Mouse (Mus musculus) embryonic facial prominence, embryonic 11.5 days (tissue): ENCODE data around the gene Asic2. TPM values are rescaled to one million over a fixed set of nuclear protein-coding genes. Genes with fewer than 3 reads are reported as not detected.

ENCODE experiments used
- ATAC-seq: fragments of 200-750 bp; cut with Nextera tagmentation; replicated peaks from 2 replicates; pipeline ENCODE4 v1.8.0; 2017; ENCODE audit warnings: low read depth; ENCODE audit not compliant: insufficient number of reproducible peaks, low FRiP score, low TSS enrichment
- DNase-seq: peaks from one replicate; pipeline ENCODE4 v3.0.0-alpha.2; 2015; ENCODE audit warnings: low spot score
- H3K27ac ChIP-seq: fragments of 300-500 bp; sonication (generic); replicated peaks from 2 replicates; pipeline ENCODE4 v1.5.1; 2014; ENCODE audit warnings: mild to moderate bottlenecking, low read depth, low read length, control low read depth
- H3K27me3 ChIP-seq: fragments of 300-500 bp; sonication (generic); 2 replicates; pipeline ENCODE4 v1.6.1; 2014; ENCODE audit warnings: mild to moderate bottlenecking, low read length, moderate library complexity, mixed read lengths; ENCODE audit not compliant: control insufficient read depth, insufficient read depth
- H3K36me3 ChIP-seq: fragments of 300-500 bp; sonication (generic); replicated peaks from 2 replicates; pipeline ENCODE4 v1.6.1; 2014; ENCODE audit warnings: low read depth, mild to moderate bottlenecking, low read length, moderate library complexity, mixed read lengths; ENCODE audit not compliant: control insufficient read depth, insufficient read depth
- H3K4me1 ChIP-seq: fragments of 300-500 bp; sonication (generic); 2 replicates; pipeline ENCODE4 v1.6.1; 2014; ENCODE audit warnings: low read length, mixed read lengths; ENCODE audit not compliant: control insufficient read depth, insufficient read depth
- H3K4me2 ChIP-seq: fragments of 300-500 bp; sonication (generic); 2 replicates; pipeline ENCODE4 v1.6.1; 2014; ENCODE audit warnings: low read depth, mild to moderate bottlenecking, control low read depth, low read length, moderate library complexity
- H3K4me3 ChIP-seq: fragments of 300-500 bp; sonication (generic); 2 replicates; pipeline ENCODE4 v1.5.1; 2014; ENCODE audit warnings: low read depth, low read length, control low read depth
- H3K9ac ChIP-seq: fragments of 300-500 bp; sonication (generic); replicated peaks from 2 replicates; pipeline ENCODE4 v1.6.1; 2014; ENCODE audit warnings: mild to moderate bottlenecking, control low read depth, low read length
- H3K9me3 ChIP-seq: fragments of 300-500 bp; sonication (generic); replicated peaks from 2 replicates; pipeline ENCODE4 v1.6.1; 2016; ENCODE audit warnings: mild to moderate bottlenecking, low read length, inconsistent platforms, mixed read lengths; ENCODE audit not compliant: control insufficient read depth
- WGBS: fragments of 180-500 bp; shearing (Covaris S2); extraction: QIAGEN DNeasy Blood & Tissue Kit; methylation state at CpG from one replicate; pipeline ENCODE4 v1.1.7; 2014; 5-methylcytosine and 5-hydroxymethylcytosine counted together
- polyA plus RNA-seq: library from polyadenylated mRNA; unstranded; fragments of >200 nt; fragmentation: Nextera tagmentation; extraction: Ambion mirVana; gene quantifications from 2 replicates; pipeline ENCODE4 v1.2.1, GENCODE M21; 2014

Gene Asic2
- polyA plus RNA-seq, 1 experiment from 2014 or later, result 0.46 TPM

DNA sequence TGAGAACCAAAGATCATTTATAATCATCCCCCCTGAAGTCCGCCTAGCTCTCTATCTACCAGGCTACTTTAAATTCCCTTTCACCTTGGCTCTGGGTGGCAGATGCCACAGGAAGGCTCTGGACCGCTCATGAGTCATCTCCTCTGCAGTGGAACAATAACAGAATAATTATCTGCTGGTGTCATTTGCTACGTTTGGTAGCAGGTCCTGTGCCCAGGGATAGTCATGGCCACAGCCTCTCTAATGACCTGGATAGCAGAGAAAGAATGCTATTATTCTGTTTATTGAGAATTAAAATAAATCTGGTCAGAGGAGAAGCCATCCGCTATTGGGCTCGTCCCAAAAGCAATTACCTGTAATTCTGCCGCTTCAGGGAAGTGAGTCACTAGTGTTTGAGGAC lies 425.1 kb downstream of the Asic2 start:
- ATAC-seq (no peak), DNase-seq (no peak)
- Histone ChIP-seq H3K4me3 (no peak overlapping the region), H3K4me1 (no peaks in the 10 kb centered on the region), H3K4me2 (no peak overlapping the region), H3K27ac (no peak overlapping the region), H3K9ac (no peak overlapping the region), H3K9me3 (no peaks in the 10 kb centered on the region), H3K36me3 (no peaks in the 10 kb centered on the region), H3K27me3 (no peaks in the 10 kb centered on the region)
- WGBS, result 79% methylated on average over 6 of the region's 6 CpGs

- 73% methylated on average over 4 of the region's 4 CpGs for WGBS
- no peak for DNase-seq
- no peak; the same call in 1 of the 2 replicates for ATAC-seq
Observed at GRCm38 (mm10) chr11:81535121-81535717, 433.0 kb downstream of the Asic2 start.

GRCm38 (mm10) chr11:81534686-81535085 lies 433.6 kb downstream of the Asic2 start:
- Histone ChIP-seq H3K4me1 (no peaks in the 10 kb centered on the region), H3K9me3 (no peaks in the 10 kb centered on the region), H3K27me3 (no peaks in the 10 kb centered on the region), H3K36me3 (no peaks in the 10 kb centered on the region), H3K4me2 (no peak overlapping the region), H3K27ac (no peak overlapping the region), H3K4me3 (no peak overlapping the region), H3K9ac (no peak overlapping the region)
- ATAC-seq, result no peak
- 19% methylated on average over 5 of the region's 5 CpGs for WGBS
- DNase-seq, result peak; percentile 72

More at GRCm38 (mm10) chr11:81535121-81535717, 433.0 kb downstream of the Asic2 start:
- H3K9me3 ChIP-seq, result no peaks in the 10 kb centered on the region
- no peak overlapping the region for H3K4me3 ChIP-seq
- no peak overlapping the region for H3K4me2 ChIP-seq
- H3K4me1 ChIP-seq, result no peaks in the 10 kb centered on the region
- H3K27ac ChIP-seq, result no peak overlapping the region
- H3K9ac ChIP-seq, result no peak overlapping the region
- H3K27me3 ChIP-seq, result no peaks in the 10 kb centered on the region
- no peaks in the 10 kb centered on the region for H3K36me3 ChIP-seq

DNA sequence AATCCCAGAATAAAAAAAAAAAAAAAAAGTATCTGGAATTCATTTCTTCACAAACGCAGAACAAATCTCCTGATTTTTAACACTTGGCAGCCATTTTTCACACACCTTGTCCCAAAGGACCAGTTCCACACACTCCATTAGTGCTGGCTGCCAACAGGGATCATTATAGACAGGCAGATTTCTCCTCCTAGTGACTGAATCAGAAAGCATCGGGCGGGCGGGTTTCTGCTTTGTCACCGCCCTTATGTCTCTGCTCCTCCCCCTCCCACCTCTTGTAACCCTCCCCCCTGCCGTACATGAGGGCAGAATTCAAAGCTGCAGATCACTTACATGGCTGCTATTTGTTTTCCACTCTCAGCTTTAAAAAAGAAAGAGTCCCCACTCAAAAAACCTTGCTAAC lies 436.4 kb downstream of the Asic2 start:
- peak; percentile 71 for DNase-seq
- no peak overlapping the region for H3K27ac ChIP-seq
- 6% methylated on average over 6 of the region's 6 CpGs for WGBS
- H3K9ac ChIP-seq, result no peak overlapping the region
- no peaks in the 10 kb centered on the region for H3K36me3 ChIP-seq
- no peak overlapping the region for H3K4me2 ChIP-seq
- no peak overlapping the region for H3K4me3 ChIP-seq
- peak; percentile 70 for ATAC-seq
- H3K4me1 ChIP-seq, result no peaks in the 10 kb centered on the region
- no peaks in the 10 kb centered on the region for H3K9me3 ChIP-seq
- no peaks in the 10 kb centered on the region for H3K27me3 ChIP-seq

DNA sequence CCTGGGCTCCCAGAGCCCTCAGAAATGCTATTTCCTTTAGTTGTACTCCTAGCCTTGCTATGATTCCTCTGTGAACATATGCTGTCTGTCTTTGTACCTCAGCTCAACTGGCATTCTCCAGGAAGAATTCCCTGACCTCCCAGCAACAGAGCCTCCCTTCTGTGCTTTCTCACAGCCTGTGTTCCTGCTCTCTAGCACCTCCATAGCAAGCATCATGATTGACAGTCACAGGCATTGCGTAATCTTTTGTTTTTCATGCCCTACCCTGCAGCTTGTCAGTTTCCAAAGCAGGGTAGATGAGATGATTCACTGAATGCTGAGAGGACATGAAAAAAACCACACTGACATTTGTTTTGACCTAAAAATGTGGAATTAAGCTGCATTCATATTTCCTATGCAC lies 445.3 kb downstream of the Asic2 start:
- H3K27me3 ChIP-seq, result no peaks in the 10 kb centered on the region
- H3K4me2 ChIP-seq, result no peak overlapping the region
- H3K4me3 ChIP-seq, result no peak overlapping the region
- H3K9me3 ChIP-seq, result no peaks in the 10 kb centered on the region
- H3K36me3 ChIP-seq, result no peaks in the 10 kb centered on the region
- ATAC-seq (no peak), DNase-seq (no peak)
- no peak overlapping the region for H3K27ac ChIP-seq
- no peak overlapping the region for H3K9ac ChIP-seq
- no peaks in the 10 kb centered on the region for H3K4me1 ChIP-seq
- 84% methylated on average over 1 of the region's 1 CpGs for WGBS

DNA sequence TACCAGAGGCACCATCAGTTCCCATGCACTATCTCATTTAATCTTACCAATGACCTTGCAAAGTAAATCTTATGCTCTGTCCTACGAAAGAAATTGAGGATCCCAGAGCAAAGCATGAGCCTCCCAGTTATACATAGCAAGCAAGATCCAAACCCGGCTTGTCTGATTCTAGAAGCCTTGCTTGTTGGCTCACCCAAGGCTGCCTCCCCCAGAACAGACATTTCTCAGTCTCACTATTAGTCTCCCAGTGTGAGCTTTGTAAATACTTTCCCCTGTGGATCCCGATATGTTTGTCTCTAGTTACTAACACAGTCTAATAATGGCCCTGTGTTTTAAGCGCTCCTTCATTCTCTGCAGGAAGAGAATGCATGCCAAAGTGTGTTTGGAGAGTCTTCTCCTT lies 446.4 kb downstream of the Asic2 start:
- H3K36me3 ChIP-seq, result no peaks in the 10 kb centered on the region
- no peak for ATAC-seq
- H3K27ac ChIP-seq, result no peak overlapping the region
- H3K4me1 ChIP-seq, result no peaks in the 10 kb centered on the region
- H3K9me3 ChIP-seq, result no peaks in the 10 kb centered on the region
- WGBS, result 88% methylated on average over 4 of the region's 4 CpGs
- H3K9ac ChIP-seq, result no peak overlapping the region
- no peaks in the 10 kb centered on the region for H3K27me3 ChIP-seq
- DNase-seq, result no peak
- no peak overlapping the region for H3K4me3 ChIP-seq
- H3K4me2 ChIP-seq, result no peak overlapping the region

DNA sequence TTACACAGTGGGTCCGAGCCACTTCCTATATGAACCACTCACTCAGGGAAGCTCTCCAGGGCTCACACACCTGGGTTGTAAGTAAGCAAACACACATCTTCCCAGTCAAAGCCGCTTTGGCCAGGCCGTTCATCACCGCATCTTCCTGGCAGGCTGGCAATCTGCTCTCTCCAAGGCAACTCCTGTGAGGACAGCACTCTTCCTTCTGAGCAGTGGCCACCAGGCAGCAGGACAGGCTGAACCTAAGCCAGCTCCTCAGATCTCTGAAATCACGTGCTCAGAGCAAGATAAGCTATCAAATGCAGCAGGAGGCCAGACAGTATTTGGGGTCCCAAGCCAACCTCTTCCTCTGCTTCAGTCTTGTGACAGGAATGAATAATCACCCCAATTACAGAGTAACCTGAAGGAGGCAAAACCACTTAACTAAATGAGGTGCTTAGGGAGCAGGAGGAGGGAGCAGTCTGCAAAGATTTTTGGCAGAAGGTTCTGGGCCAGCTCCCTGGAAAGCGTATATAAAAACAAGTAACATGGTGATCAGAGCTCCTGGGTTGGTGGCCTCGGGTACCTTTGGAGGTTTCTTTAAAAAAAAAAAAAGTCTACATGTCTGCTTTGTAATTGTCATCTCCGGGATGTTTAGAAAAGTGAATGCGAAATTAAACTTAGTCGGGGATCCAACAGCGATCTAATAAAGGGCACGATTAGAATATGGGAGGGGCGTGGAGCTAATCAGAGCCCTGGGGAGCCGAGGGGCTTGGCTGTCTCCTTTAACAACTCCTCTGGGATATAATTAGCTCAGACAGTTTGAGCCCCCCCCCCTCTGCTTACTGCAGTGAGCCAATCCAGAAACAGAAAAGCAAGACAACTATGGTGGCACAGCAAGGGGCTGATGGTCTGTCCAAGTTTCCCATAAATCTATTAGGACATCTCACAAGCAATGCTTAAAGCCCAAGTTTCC lies 450.0 kb downstream of the Asic2 start:
- no peaks in the 10 kb centered on the region for H3K9me3 ChIP-seq
- 45% methylated on average over 14 of the region's 14 CpGs for WGBS
- ATAC-seq (no peak), DNase-seq (peak; percentile 15)
- no peaks in the 10 kb centered on the region for H3K36me3 ChIP-seq
- H3K27me3 ChIP-seq, result no peaks in the 10 kb centered on the region
- no peak overlapping the region for H3K9ac ChIP-seq
- H3K4me2 ChIP-seq, result no peak overlapping the region
- no peaks in the 10 kb centered on the region for H3K4me1 ChIP-seq
- H3K4me3 ChIP-seq, result no peak overlapping the region
- H3K27ac ChIP-seq, result no peak overlapping the region

DNA sequence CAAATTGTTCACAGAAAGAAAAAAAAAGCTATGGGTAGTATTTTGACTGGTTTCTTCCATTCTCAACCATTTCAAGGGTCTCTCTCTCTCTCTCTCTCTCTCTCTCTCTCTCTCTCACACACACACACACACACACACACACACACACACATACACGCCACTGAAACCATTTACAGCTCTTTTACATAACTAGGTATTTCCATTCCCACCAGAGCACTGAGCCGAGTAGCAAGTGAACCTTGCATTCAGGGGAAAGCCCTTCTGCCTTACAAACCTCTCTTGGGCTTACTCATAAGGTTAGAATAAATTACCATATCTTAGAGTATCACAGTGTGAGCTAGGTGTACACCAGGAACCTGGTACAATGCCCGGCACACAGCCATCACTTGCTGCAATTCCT lies 452.5 kb downstream of the Asic2 start:
- H3K9ac ChIP-seq, result no peak overlapping the region
- 76% methylated on average over 3 of the region's 3 CpGs for WGBS
- H3K4me1 ChIP-seq, result no peaks in the 10 kb centered on the region
- H3K36me3 ChIP-seq, result no peaks in the 10 kb centered on the region
- ATAC-seq (no peak), DNase-seq (no peak)
- no peak overlapping the region for H3K27ac ChIP-seq
- no peaks in the 10 kb centered on the region for H3K27me3 ChIP-seq
- H3K4me3 ChIP-seq, result no peak overlapping the region
- H3K9me3 ChIP-seq, result no peaks in the 10 kb centered on the region
- H3K4me2 ChIP-seq, result no peak overlapping the region
